Mouse (Mus musculus) B cell, adult 67 days (primary cell): ENCODE measurements around the gene Klk10. TPM values are rescaled to one million over a fixed set of nuclear protein-coding genes. Genes with fewer than 3 reads are reported as not detected.

Source experiments
- total RNA-seq, 2 experiments: library from RNA; stranded (reverse); gene quantifications; 4 replicates each; pipeline ENCODE4 v1.2.4; 2023

The Klk10 gene
- not detected for total RNA-seq

GRCm38 (mm10) chr7:43780746-43781145 is at the start of gene Klk10:
Gene Klk10, plus strand, starts transcription at chr7:43781035.

DNA sequence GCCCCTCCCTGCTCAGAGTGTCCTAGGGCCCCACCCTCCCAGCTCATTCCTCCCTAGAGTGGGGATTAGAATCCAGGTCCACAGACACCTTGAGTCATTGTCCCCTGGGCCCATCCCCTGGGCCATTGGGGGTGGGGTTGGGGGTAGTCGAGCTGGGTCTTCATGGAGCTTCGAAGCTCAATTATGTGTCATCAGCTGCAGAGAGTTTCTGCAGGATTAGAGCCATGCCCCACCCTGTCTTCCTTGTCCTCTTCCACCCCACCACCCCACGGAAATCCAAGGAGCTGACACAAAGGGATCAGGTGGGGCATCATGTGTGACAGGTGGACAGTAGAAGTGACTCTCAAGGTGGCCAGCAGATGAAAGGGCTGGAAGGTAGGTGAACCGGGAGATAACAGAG is 12.2 kb upstream of the Klk10 start, which contains the start of gene Klk12:
Gene Klk12, plus strand, starts transcription at position 301 of the 400 bp plus-strand sequence.

DNA sequence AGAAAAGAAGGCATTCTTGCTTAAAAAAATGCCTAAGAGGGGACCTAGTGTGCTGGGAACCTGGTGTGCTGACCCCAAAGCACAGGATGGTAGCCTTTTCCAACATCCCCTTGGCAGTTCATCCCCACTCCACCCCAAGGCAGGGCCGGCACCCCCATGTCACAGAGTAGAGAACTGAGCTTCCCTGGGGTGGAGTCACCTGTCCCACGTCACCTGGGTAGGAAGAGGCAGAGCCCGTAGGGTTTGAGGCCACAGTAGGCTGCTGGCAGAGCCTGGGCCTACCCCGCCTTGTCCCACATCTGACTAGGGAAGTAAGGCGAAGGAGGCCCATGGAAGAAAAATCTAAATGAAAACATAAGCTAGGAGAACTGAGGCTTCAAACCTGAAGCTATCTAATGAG is 6.5 kb upstream of the Klk10 start, which contains the start of gene Klk11:
Gene Klk11, plus strand, starts transcription at position 241 of the 400 bp plus-strand sequence.

GRCm38 (mm10) chr7:43791591-43791990 is 10.8 kb downstream of the Klk10 start, which contains the start of gene Klk9:
Gene Klk9, plus strand, starts transcription at chr7:43791891.

GRCm38 (mm10) chr7:43797333-43797769 is 16.5 kb downstream of the Klk10 start, which contains the start of gene Klk8:
Gene Klk8, plus strand, starts transcription at chr7:43797577.

DNA sequence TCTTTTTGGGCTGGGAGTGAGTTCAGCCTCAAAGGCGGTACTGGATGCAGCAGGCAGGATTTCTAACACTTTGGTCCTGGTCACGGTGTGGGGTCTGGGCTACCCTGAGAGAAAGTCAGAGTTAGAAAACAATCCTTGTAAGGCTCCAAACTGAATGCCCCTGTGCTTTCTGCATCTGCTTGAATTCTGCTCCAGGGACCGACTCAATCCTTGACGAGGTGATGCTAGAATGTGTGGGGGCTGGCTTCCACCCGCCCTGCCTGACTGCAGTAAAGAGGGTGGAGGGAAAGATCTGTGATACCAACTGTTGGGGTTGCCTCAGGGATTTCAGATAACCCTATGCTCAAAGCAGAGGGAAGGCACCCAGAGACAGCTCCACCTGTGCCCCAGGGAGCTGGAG is 30.2 kb downstream of the Klk10 start, which contains the start of gene Klk7:
Gene Klk7, plus strand, starts transcription at position 301 of the 400 bp plus-strand sequence.

DNA sequence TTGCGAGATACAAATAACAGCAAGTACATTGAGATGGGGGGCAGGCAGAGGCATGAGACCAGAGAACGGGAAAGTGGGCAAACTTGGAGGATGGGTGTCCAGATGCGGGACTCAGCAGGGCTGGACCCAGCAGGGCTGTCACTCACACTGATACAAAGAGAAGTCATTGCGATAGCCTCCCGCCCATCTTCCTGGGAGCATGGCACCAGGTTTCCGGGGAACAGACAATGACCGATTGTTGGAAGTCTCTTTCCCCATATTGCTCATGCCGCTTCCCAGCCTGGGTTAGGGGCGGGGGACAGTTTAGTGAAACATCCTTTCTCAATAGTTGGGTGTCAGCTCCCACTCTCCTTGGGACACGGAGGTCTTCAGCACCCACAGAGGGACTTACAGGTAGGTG is 43.4 kb downstream of the Klk10 start, which contains the start of gene Klk6:
Gene Klk6, plus strand, starts transcription at position 301 of the 400 bp plus-strand sequence.

Other genes with a start within 250 kb of the Klk10 start
- gene Cd33, start 236.6 kb upstream of the Klk10 start, total RNA-seq = 1 to 10 TPM; 1.0 to 2.3 TPM
- 1 to 10 TPM; 2.5 to 3.0 TPM for gene Zfp658, start 218.8 kb upstream of the Klk10 start, total RNA-seq
- gene Zfp719, start 201.4 kb upstream of the Klk10 start, total RNA-seq = 1 to 10 TPM; 7.8 to 9.9 TPM
- not detected for gene Zfp819, start 173.9 kb upstream of the Klk10 start, total RNA-seq
- gene Ceacam18, start 146.3 kb upstream of the Klk10 start, total RNA-seq = not detected
- 1 to 10 TPM in 1 of 2 experiments, under 1 TPM in 1; 0.30 to 1.7 TPM for gene Siglece, start 120.9 kb upstream of the Klk10 start, total RNA-seq
- gene Ctu1, start 109.0 kb upstream of the Klk10 start, total RNA-seq = 10 to 100 TPM in 1 of 2 experiments, 1 to 10 TPM in 1; 5.8 to 10.3 TPM
- gene Klk14, start 90.6 kb upstream of the Klk10 start, total RNA-seq = not detected
- gene Klk13, start 68.5 kb upstream of the Klk10 start, total RNA-seq = not detected
- gene Klk12, start 12.1 kb upstream of the Klk10 start, total RNA-seq = not detected
- gene Klk11, start 6.4 kb upstream of the Klk10 start, total RNA-seq = not detected
- not detected for gene Klk9, start 10.9 kb downstream of the Klk10 start, total RNA-seq
- 1 to 10 TPM; 2.6 to 5.1 TPM for gene Klk8, start 16.5 kb downstream of the Klk10 start, total RNA-seq
- gene Klk7, start 30.3 kb downstream of the Klk10 start, total RNA-seq = under 1 TPM in 1 of 2 experiments, not detected in 1; 0.38 TPM
- gene Klk6, start 43.5 kb downstream of the Klk10 start, total RNA-seq = not detected
- gene Klk5, start 60.9 kb downstream of the Klk10 start, total RNA-seq = not detected
- not detected for gene Klk4, start 100.1 kb downstream of the Klk10 start, total RNA-seq
- not detected for gene Klk15, start 152.7 kb downstream of the Klk10 start, total RNA-seq
- not detected for gene Klk1b8, start 169.6 kb downstream of the Klk10 start, total RNA-seq
- not detected for gene Klk1b1, start 185.7 kb downstream of the Klk10 start, total RNA-seq
- gene Klk1b9, start 195.0 kb downstream of the Klk10 start, total RNA-seq = not detected
- not detected for gene Klk1b11, start 214.8 kb downstream of the Klk10 start, total RNA-seq
- not detected for gene Klk1b26, start 231.1 kb downstream of the Klk10 start, total RNA-seq